Mouse (Mus musculus) inflammation-experienced regulatory T-cells, adult 6 months (primary cell): Measurements from ENCODE around the gene Nod2. TPM values are rescaled to one million over a fixed set of nuclear protein-coding genes. Genes with fewer than 3 reads are reported as not detected.

ENCODE experiments used
- polyA plus RNA-seq, 3 experiments: library from polyadenylated mRNA; unstranded; fragments of 100-300 nt; shearing (Covaris generic); gene quantifications; one replicate each; pipeline ENCODE4 v1.2.1; 2017

Gene Nod2
- polyA plus RNA-seq, 3 experiments from 2014 or later = 2.4 to 4.3 (median 3.8) TPM

Other genes starting within 250 kb of the Nod2 start
- gene Nkd1, start 126.0 kb upstream of the Nod2 start, polyA plus RNA-seq = not detected
- gene Snx20, start 11.2 kb upstream of the Nod2 start, polyA plus RNA-seq = 10 to 100 TPM in 1 of 3 experiments, 1 to 10 TPM in 2; 6.2 to 12.0 (median 9.3) TPM
- gene Cyld, start 49.7 kb downstream of the Nod2 start, polyA plus RNA-seq = 10 to 100 TPM; 88.9 to 92.6 (median 90.9) TPM